Mouse (Mus musculus): ENCODE measurements around the gene Ctdnep1.
A peak's percentile ranks its signal among the peaks of the same experiment; 100 is the strongest.
"Not testable (repeated sequence)": the region's sequence is repeated elsewhere in the genome, so short reads cannot be mapped to it uniquely, and the experiment has no call there.

Gene Ctdnep1

DNA sequence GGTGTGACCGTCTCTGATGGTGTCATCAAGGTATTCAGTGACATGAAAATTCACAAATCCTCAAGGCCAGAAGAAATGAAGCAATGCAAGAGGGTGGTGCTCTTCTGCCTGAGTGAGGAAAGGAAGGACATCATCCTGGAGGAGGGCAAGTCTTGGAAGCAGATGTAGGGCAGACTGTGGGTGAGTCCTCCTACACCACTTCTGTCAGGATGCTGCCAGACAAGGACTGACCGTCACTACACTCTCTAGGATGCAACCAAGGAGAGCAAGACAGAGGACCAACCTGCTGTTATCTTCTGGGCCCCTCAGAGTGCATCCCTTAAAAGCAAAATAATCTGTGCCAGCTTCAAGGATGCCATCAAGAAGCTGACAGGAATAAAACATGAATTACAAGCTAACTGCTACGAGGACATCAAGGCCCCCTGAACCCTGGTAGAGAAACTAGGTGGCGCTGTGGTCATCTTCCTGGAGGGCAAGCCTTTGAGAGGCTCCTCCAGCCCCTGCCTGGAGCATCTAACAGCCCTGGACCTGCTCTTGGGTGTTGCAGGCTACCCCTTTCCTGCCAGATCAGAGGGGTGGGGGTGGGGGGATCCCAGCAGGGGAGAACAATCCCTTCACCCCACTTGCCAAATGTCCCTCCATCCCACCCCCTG is 30.0 kb upstream of the Ctdnep1 start:
- no peak for DNase-seq (ENCODE audit: low spot score)

DNA sequence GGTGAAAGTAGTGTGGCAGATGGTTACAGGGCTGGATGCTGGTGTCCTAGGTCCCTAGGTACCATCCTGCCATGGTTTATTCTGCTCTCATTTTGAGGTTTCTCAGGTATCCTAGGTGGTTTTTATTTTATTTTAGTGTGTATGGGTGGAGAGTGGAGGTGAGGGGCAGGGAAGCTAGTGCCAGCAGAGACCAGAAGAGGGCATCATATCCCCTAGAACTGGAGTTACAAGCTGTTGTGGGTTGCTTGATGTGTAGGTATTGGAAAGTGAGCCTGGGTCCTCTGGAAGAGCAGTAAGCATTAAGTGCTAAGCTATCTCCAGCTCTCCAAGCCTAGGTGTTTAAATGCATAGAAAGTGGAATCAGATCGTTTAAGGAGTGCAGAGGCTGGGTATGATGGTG is 28.7 kb upstream of the Ctdnep1 start:
- DNase-seq (ENCODE audit: low spot score) = no peak

DNA sequence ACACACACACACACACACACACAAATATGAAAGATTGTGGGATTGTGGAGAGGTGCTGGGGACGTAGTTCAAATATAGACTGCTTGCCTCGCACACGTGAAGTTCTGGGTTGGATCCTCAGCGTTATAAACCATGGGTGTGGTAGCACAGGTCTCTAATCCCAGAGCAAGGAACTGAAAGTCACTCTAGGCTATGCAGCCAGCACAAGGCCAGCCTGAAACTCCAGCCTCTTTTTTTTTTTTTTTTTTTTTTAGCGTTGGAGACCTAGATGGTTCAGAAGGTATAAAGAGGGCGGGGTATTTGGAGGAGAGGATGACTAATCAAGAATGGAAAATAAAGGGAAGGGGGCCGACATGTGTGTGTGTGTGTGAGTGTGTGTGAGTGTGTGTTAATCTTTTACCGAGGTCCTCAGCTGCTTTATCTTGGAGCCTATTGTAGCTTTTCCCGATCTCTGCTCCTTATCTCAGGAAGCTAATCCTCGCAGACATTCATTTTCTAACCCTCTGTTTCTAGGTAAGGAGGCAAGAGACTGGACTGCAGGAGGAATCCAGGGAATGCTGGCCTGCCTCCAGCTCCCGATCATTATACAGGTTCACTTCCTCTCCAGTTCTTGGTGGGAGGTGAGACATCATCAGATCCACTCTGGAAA is 27.6 kb upstream of the Ctdnep1 start:
- no peak for DNase-seq (ENCODE audit: low spot score)

DNA sequence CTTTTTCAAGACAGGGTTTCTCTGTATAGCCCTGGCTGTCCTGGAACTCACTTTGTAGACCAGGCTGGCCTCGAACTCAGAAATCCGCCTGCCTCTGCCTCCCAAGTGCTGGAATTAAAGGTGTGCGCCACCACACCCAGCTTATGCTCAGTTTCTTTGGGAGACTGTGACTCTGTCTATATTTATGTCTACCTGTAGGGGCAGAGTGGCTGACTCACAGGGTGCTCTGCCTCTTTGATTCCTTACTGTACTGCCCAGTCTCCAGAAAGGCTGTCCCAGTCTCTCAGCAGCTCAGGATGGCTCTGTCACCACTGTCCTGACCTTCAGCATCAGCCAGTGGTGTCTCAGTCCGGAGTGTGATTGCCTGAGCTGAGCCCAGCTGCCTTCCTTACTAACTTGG is 25.3 kb upstream of the Ctdnep1 start:
- not testable (repeated sequence) for DNase-seq (ENCODE audit: low spot score)

DNA sequence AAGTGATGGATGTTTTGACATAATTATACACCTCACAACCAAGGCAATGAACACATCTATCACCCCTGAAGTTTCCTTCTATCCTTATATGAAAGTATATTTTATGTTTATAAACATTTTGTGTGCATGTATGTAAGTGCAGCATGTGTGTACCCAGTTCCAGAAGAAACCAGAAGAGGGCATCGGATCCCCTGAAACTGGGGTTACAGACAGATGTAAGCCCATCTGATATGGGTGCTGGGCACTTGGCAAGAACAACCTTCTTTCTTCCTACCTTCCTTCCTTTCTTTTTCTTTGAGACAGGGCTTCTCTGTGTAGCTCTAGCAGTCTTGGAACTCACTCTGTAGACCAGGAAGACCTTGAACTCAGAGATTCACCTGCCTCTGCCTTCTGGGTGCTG is 24.7 kb upstream of the Ctdnep1 start:
- DNase-seq (ENCODE audit: low spot score) = no peak

DNA sequence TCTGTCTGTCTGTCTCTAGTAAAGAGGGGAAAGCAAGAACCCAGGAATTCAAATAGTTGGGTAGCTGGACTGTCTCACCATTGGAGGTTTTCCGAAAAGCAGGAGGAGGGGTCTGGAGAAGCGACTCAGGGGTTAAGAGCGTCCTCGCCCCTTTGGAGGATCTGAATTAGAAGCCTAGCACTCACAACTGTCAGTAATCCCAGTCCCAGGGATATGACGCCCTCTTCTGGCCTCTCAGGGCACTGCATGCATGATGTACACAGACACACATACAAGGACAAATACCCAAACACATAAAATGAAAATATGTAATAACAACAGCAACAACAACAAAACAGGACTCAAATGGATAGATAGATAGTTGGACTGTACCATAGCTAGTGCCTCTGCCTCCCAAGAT is 20.3 kb upstream of the Ctdnep1 start:
- DNase-seq (ENCODE audit: low spot score) = no peak

DNA sequence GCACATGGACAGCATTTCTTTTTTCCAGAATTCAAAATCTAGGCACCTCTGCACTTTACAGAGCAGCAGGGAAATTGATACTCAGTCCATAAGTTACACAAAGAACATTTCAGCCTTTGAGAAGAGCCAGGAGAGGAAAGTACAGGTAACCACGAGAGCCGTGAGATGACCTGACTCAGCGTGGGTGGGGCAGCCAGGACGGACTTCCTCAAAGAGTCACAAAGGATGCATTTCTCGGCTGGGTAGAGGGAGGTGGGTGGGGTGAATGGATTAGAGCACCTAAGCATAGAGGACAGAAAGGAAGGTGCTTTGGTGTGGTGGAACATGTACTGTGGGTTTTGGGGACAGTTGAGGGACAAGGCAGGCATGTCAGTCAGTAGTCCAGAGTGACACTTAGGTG is 19.1 kb upstream of the Ctdnep1 start:
- DNase-seq (ENCODE audit: low spot score) = no peak

DNA sequence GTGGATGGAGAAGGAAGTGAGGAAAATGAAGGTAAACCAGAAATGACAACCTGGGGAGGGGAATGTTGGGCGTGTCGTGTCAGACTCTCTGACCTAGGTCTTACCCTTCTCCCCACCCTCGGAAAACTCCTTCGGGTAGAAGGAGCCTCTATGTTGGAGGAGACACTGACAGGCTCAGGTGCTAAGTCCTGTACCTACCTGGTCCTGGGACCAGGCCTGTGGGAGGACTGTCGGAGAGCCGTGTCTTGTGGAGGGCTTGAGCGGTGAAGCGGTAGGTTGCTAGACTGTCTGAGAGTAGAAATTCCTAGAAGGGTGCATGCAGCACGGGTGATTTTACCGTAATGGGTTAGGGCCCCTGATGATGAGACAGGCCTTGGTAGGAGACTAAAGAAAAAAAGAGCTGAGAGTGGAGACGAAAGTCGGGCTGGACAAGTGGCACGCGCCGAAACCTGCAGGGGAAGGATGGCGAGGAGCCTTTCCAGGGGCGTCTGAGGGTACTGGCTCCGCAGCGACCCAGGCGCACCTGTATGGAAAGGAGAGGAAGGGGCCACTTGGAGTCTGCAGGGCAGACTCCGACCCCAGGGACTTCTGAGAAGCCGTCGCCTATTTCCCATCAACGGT is 16.2 kb upstream of the Ctdnep1 start, which contains the start of gene Cldn7:
Cldn7 (plus strand) TSS at position 130 of the 621 bp plus-strand sequence.
- DNase-seq (ENCODE audit: low spot score) = no peak

DNA sequence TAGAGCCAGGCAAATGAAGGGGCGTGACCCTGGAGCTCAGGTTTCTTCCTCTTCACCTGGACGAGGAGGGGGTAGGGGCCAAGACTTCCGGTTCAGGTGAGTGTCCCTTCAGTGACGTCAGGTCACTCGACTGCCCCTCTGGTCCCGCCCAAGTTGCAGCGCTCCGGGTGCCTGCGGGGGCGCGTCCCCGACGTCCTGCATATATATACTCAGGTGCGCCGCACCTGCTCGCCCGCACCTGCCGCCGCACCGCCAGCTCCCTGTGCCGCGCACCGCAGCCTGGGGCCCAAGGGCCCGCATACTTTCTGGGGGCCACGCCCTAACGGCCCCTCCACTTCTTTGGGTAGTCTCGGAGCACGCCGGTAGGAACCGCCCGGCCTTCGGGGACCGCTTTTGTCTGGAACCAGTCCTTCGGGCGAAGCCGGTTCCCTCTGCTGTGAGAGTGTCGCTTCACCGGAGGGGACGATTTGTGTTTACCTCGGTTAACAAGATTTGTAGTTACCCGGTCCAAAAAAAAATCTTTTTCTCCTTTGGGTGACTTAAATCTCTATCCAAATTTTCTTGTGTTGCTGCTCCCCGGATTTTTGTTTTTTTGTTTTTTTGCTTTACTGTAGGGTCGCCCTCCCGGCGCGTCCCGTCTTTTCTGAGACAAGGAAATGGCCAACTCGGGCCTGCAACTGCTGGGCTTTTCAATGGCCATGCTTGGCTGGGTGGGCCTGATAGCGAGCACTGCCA is 15.5 kb upstream of the Ctdnep1 start:
- DNase-seq (ENCODE audit: low spot score) = no peak

DNA sequence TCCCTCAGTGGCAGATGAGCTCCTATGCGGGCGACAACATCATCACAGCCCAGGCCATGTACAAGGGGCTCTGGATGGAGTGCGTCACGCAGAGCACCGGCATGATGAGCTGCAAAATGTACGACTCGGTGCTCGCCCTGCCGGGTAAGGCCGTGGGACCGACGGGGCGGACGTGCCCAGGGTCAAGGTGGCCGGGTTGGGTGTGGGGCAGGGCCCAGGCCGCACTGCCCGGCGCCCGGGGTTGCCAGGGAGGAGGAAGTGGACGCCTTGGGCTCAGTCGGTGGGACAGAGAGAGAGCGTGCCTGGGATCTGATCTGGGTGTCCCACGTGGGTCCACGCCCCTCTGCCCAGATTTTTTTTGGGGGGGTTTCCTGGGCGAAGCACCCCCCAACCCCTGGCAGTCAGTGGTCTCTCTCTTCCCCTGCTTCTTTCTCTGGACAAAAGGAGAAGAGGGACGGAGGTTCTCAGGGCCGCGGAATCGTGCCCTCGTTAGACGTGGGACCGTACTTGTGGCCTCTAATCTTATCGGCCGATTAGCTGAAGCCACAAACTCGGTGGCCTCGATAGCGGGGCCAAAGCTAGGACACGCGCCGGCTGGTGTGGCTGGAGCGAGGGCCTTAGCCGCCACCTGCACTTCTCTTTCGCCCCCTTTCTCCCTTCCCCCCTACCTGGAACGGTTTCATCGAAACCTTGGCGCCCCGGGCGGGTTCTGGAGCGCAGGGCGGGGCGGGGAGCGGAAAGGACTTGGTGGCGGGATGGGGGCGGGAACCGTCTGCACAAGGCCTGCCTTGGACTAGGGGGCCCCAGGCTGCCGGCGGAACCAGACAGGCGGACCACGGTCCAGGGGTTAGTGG is 14.7 kb upstream of the Ctdnep1 start:
- DNase-seq (ENCODE audit: low spot score) = no peak

DNA sequence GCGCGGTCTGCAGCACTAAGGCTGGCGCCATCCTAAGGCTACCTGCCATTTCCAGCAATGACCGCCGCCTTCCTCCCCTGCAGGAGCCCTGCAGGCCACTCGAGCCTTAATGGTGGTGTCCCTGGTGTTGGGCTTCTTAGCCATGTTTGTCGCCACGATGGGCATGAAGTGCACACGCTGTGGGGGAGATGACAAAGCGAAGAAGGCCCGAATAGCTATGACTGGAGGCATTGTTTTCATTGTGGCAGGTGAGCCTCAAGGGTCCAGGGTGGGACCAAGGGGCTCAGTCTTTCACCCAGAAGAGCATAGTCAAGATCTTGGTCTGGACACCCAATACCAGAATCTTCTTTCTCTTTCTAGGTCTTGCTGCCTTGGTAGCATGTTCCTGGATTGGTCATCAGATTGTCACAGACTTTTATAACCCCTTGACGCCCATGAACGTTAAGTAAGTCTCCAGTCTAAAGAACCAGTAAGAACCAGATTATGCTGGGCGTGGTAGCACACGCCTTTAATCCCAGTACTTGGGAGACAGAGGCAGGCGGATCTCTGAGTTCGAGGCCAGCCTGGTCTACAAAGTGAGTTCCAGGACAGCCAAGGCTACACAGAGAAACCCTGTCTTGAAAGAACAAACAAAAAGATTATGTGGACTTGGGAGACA is 14.0 kb upstream of the Ctdnep1 start:
- no peak for DNase-seq (ENCODE audit: low spot score)

DNA sequence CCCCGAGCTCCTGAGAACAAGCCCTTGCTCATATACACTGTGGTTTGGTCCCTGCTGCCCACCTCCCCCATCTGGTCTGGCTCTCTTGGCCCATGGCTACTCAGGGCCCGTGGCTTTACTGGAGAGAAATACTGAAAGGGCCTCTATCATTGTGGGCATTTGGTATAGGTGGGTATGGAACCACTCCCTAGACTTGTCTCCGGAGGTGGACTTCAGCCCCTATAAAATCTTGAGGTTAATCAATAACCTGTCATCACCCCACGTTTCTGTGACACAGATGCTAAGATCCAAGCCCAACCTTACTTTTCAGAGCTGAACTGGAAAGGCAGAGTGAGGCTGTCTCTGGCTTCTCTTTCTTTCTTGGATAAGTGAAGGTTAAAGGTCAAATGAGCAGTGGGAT is 12.2 kb upstream of the Ctdnep1 start:
- DNase-seq (ENCODE audit: low spot score) = no peak

DNA sequence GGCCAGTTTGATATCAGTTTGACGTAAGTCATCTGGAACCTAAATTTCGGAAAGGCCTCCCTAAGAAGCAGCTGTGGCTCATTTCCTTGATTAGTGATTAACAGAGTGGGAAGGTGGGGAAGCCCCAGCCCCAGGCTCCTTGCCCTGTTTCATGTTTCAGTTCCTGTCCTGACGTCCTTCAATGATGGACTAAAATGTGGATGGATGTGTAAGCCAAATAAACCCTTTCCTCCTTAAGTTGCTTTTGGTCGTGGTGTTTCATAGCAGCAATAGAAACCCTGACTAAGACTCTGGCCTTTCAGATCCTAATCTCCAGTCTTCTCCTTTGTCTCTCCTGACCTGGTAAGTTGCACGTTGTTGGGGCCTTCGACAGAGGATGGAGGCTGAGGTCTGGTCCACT is 10.7 kb upstream of the Ctdnep1 start:
- no peak for DNase-seq (ENCODE audit: low spot score)

DNA sequence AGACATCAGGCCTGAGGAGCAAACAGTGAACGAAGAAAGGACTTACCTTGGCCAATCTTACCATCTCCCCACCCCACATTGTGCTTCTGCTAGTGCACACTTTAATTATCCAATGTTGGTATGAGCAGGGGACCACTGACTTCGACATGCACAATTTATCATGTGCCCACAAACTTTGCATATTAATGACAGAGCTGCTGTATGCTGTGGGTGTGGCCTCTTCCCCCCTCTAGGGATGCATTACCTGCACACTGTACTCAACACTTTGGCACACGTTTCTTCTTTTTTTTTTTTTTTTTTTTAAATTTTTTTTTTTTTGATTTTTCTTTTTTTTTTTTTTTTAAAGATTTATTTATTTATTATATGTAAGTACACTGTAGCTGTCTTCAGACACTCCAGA is 10.2 kb upstream of the Ctdnep1 start:
- no peak for DNase-seq (ENCODE audit: low spot score)

DNA sequence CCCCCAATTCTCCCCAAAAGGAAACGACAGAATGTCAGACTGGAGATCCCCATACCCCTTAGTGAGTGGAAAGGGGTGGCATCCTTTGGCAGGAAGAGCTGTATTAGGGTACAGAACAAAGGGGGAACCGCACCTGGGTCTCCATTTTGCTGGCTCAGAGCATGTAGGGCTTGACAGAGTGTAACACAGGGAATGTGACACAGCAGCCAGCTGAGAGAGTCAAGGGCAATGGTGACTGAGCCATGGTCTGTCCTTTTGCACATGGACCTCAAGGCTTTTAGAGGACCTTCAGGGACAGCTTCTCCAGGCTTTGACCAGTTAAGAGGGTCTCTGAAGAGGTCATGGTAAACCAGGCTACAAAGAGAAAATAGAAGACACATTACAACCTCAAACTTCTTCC is 6.0 kb upstream of the Ctdnep1 start:
- no peak for DNase-seq (ENCODE audit: low spot score)

DNA sequence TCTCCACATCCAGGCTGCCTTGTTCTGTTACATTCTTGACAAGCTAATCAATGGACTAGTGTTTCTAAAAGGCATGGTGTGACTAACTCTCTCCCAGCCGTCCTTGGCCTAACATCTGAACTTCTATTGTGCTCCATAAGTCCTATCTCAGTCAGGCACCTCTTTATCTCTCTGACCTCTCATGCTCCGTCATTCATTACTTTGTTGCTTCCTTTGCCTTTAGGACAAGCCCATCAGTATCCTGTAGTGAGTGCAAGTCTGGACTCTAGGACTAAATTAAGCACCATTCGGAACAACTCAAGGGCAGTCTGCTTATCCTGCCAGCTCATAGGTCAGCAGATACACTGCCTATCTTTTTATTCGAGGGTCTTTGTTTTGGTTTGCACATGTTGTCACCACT is 4.7 kb upstream of the Ctdnep1 start:
- DNase-seq (ENCODE audit: low spot score) = no peak

DNA sequence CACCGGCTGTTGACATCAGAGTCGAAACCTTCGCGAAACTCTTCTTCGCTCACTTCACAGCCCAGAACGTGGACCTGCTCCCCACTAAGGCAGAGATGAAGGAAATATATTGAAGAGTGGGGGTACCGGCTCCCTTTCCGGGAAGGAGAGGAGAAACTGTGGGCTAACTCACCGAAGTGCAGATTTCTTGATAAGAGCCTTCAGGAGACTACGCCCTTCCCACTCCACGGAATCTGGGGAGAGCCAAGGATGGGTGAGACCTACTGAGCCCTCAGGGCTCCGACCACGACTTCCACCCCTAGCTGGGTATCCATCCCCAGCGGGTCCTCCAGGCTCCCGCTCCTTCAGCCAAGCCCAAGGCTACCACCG is 1.1 kb upstream of the Ctdnep1 start:
- no peak for DNase-seq (ENCODE audit: low spot score)

DNA sequence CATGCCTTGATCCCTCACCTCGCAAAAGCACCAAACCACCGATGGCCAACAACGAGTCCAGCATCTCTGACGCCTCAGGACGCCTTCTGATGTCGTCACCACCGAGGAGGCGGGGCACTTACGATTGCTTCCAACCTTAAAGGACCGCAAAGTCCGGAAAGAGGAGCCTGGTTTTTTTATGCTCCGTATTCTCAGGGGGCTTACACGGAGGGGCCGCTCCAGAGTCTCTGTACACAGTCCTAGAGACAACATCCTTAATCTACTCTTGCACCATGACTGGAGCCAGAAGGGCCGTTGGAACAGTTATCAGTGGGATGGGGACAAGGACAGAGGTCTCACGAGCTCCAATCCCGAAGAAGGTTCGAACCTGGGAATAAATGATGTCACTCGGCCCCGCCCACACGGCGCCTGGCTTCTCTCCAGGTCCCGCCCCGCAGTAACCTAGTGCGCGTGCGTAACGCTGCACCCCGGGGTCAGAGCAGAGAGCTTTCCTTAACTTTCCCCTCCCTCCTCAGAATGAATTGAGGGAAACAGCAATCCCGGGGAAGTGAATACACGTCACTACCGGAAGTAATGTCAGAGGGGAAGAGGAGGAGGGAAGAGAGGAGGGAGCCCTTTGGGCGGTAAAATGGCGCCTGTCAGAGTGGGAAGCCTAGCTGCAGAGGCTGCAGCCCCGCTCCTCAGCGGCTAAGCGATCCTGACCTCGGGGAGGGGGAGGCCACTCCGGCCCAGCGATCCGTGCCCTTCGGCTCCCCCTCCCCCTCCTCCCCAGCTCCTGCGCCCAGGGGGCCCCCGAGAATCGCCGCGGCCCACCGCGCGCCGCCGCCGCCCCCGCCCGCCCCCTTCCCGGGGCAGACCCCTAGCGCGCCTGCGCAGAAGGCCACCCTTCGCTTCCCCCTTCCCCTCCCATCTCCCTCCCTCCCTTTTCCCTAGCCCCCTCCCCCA is 488 bp upstream of the Ctdnep1 start:
- peak; percentile 97 for DNase-seq (ENCODE audit: low spot score)

DNA sequence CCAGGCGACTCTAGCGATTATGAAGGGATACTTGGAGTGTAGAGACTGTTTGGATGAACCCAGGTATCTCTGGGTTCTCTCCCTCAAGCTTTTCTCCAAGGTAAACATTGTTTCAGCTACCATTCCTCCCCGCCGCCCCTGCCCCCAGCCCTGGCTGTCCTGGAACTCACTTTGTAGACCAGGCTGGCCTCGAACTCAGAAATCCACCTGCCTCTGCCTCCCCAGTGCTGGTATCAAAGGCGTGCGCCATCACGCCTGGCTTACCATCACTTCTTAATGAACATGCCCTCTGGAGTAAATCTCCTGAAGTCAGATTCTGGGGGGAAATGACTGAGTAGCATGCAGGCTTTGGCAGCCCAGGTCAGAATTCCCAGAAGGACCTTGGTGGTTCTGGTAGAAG is 1.3 kb downstream of the Ctdnep1 start, which contains the start of gene Elp5:
Elp5 (minus strand) TSS at position 293 of the 400 bp plus-strand sequence.
- no peak for DNase-seq (ENCODE audit: low spot score)

DNA sequence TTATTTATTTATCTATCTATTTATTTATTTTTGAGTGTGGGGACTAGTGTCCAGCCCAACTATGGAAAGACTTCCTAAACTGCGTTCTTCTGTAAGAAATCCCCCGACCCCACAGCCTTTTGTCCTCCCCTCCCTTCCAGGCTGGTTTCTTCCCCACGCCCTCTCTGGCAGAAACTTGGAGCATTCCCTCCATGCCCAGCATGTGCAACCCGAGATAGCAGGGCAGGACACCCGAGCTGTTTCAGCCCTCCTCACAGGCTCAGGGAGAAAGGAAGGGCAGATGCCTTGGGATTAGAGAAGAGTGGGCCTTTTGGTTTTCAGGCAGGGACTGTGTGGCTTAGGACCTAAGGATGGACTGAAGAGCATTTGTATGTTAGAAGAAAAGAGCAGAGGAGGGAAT is 1.9 kb downstream of the Ctdnep1 start:
- no peak for DNase-seq (ENCODE audit: low spot score)

Measured in MN1 (cell line).